In genomic region chr7:107516704-107517410, GRCm38 (mm10) we compare ENCODE assay signal across 9 mouse cellular contexts. TPM values are rescaled to one million over a fixed set of nuclear protein-coding genes. Genes with fewer than 3 reads are reported as not detected.
DNase-seq lines count a peak whose midpoint lies in the region; ATAC-seq and TF ChIP-seq lines count a peak whose summit lies in the region.
"Had no signal": no experiment of that assay in that cellular context is flagged by ENCODE, and none has a peak within 500 bp of the region (broad histone marks: within the 10 kb centered on the region; RNA-seq: fewer than 3 reads in every experiment).

No protein-coding gene starts in this region.

- no peaks in the 10 kb centered on the region for H3K27me3 ChIP-seq in liver, adult 2 months (ENCODE audit: control insufficient read depth, insufficient read depth, low read length)
- no peaks in the 10 kb centered on the region for H3K27me3 ChIP-seq in liver, embryonic 11.5 days (replicated peaks; ENCODE audit: control insufficient read depth, insufficient read depth, low read length)
- H3K27me3 ChIP-seq in hindbrain, postnatal 0 days (ENCODE audit: insufficient read depth, low read length), result no peaks in the 10 kb centered on the region
- H3K27me3 ChIP-seq in neural tube, embryonic 14.5 days (ENCODE audit: control insufficient read depth, insufficient read depth, low read length), result no peaks in the 10 kb centered on the region

- no peak overlapping the region for H3K4me2 ChIP-seq in liver, embryonic 11.5 days
- no peak overlapping the region for H3K4me2 ChIP-seq in hindbrain, postnatal 0 days (ENCODE audit: low read depth, low read length)
- no peak overlapping the region for H3K4me2 ChIP-seq in neural tube, embryonic 14.5 days (ENCODE audit: low read depth, low read length)

- TF ChIP-seq CTCF in liver, adult 2 months (IDR thresholded peaks at IDR 0.05; ENCODE audit: low read depth, low read length), result no peak
- no peak for TF ChIP-seq CTCF in hindbrain, postnatal 0 days (IDR thresholded peaks at IDR 0.05; ENCODE audit: low read depth)

- ATAC-seq in liver, embryonic 11.5 days (replicated peaks; ENCODE audit: low FRiP score), result no peak
- ATAC-seq in hindbrain, postnatal 0 days, result peak; percentile 74
- peak; percentile 58 for ATAC-seq in neural tube, embryonic 14.5 days (ENCODE audit: low read depth)
- ATAC-seq in erythroblast, adult 5-6 weeks (replicated peaks; ENCODE audit: low FRiP score, poor library complexity, severe bottlenecking), result no peak

- no peaks in the 10 kb centered on the region for H3K79me2 ChIP-seq in liver, adult 2 months (ENCODE audit: control insufficient read depth, insufficient read depth, low read length)

- H3K9ac ChIP-seq in liver, adult 2 months (ENCODE audit: low read depth, low read length), result no peak overlapping the region
- no peak overlapping the region for H3K9ac ChIP-seq in liver, embryonic 11.5 days (ENCODE audit: low read depth, low read length)
- no peak overlapping the region for H3K9ac ChIP-seq in hindbrain, postnatal 0 days (replicated peaks; ENCODE audit: low read length)
- H3K9ac ChIP-seq in neural tube, embryonic 14.5 days (replicated peaks; ENCODE audit: low read depth, low read length), result no peak overlapping the region
- H3K9ac ChIP-seq: liver, embryonic 14.5 days had no signal

- no peak for TF ChIP-seq POLR2A in liver, adult 2 months (IDR thresholded peaks at IDR 0.05; ENCODE audit: extremely low read depth, insufficient read depth, low read length)

- H3K4me1 ChIP-seq in liver, adult 2 months (ENCODE audit: control insufficient read depth, insufficient read depth, low read length), result no peaks in the 10 kb centered on the region
- no peaks in the 10 kb centered on the region for H3K4me1 ChIP-seq in liver, embryonic 11.5 days (replicated peaks; ENCODE audit: control insufficient read depth, insufficient read depth, low read length)
- H3K4me1 ChIP-seq in hindbrain, postnatal 0 days (ENCODE audit: insufficient read depth, low read length), result no peaks in the 10 kb centered on the region; the same call in 1 of the 2 replicates
- H3K4me1 ChIP-seq in neural tube, embryonic 14.5 days (ENCODE audit: control insufficient read depth, insufficient read depth, low read length), result no peaks in the 10 kb centered on the region

- H3K27ac ChIP-seq in liver, adult 2 months (replicated peaks; ENCODE audit: insufficient read depth, low read depth, low read length), result no peak overlapping the region
- no peak overlapping the region for H3K27ac ChIP-seq in liver, embryonic 11.5 days (ENCODE audit: low read depth, low read length)
- no peak overlapping the region for H3K27ac ChIP-seq in hindbrain, postnatal 0 days
- no peak overlapping the region for H3K27ac ChIP-seq in neural tube, embryonic 14.5 days (ENCODE audit: low read depth, low read length)
- H3K27ac ChIP-seq: liver, embryonic 14.5 days had no signal

- no peaks in the 10 kb centered on the region for H3K9me3 ChIP-seq in liver, embryonic 11.5 days (ENCODE audit: control insufficient read depth, low read length)
- H3K9me3 ChIP-seq in hindbrain, postnatal 0 days (ENCODE audit: low read length), result no peaks in the 10 kb centered on the region
- no peaks in the 10 kb centered on the region for H3K9me3 ChIP-seq in neural tube, embryonic 14.5 days (ENCODE audit: control insufficient read depth, low read length)

- 63% methylated on average over 8 of the region's 8 CpGs for WGBS in liver, adult 2 months
- 63% methylated on average over 8 of the region's 8 CpGs for WGBS in liver, embryonic 11.5 days
- 29% methylated on average over 8 of the region's 8 CpGs for WGBS in hindbrain, postnatal 0 days
- 45% methylated on average over 8 of the region's 8 CpGs for WGBS in neural tube, embryonic 14.5 days

- no peak overlapping the region for H3K4me3 ChIP-seq in liver, adult 2 months (ENCODE audit: insufficient read depth, low read depth, low read length)
- no peak overlapping the region for H3K4me3 ChIP-seq in liver, embryonic 11.5 days (ENCODE audit: low read depth, low read length)
- no peak overlapping the region for H3K4me3 ChIP-seq in hindbrain, postnatal 0 days (ENCODE audit: low read length)
- H3K4me3 ChIP-seq in neural tube, embryonic 14.5 days (ENCODE audit: low read depth, low read length), result no peak overlapping the region

- H3K36me3 ChIP-seq in liver, adult 2 months (ENCODE audit: control insufficient read depth, insufficient read depth, low read length), result no peaks in the 10 kb centered on the region
- H3K36me3 ChIP-seq in liver, embryonic 11.5 days (ENCODE audit: control insufficient read depth, insufficient read depth, low read length), result no peaks in the 10 kb centered on the region
- H3K36me3 ChIP-seq in hindbrain, postnatal 0 days (ENCODE audit: insufficient read depth, low read length), result no peaks in the 10 kb centered on the region
- no peaks in the 10 kb centered on the region for H3K36me3 ChIP-seq in neural tube, embryonic 14.5 days (ENCODE audit: control insufficient read depth, insufficient read depth, low read length)

- DNase-seq in adrenal gland, postnatal 14 days, result peak; percentile 13
- no peak for DNase-seq in adrenal gland, postnatal 4 days (ENCODE audit: low spot score in 2 of 2)
- DNase-seq in liver, adult 2 months (ENCODE audit: extremely low read depth, low read depth, low spot score), result peak; percentile 1
- no peak for DNase-seq in liver, embryonic 11.5 days (ENCODE audit: low spot score)
- DNase-seq in hindbrain, postnatal 0 days (ENCODE audit: low spot score), result peak; percentile 82
- no peak for DNase-seq in thymus, postnatal 4 days

RNA-seq across cellular contexts. Expression of gene Olfml1, which starts 50.4 kb away (rescaled TPM):
- 7.5 and 7.8 TPM in 2 replicates for total RNA-seq in adrenal gland, postnatal 14 days (2021)
- 10 to 100 TPM; 15.3 to 16.9 TPM for total RNA-seq in adrenal gland, postnatal 4 days (2021)
- total RNA-seq in liver, adult 2 months (2014; rRNA removed), result 9.6 and 13.5 TPM in 2 replicates
- polyA plus RNA-seq in liver, adult 2 months (2012; rRNA removed), result 5.4 and 8.9 TPM in 2 replicates
- 5.0 and 5.5 TPM in 2 replicates for polyA plus RNA-seq in liver, embryonic 11.5 days (2014; fragmentation: Nextera tagmentation; extraction: Ambion mirVana)
- 4.2 and 5.5 TPM in 2 replicates for total RNA-seq in hindbrain, postnatal 0 days (2014; rRNA removed)
- polyA plus RNA-seq in hindbrain, postnatal 0 days (2015; fragmentation: Nextera tagmentation; extraction: Ambion mirVana), result 5.8 and 6.0 TPM in 2 replicates
- polyA plus RNA-seq in neural tube, embryonic 14.5 days (2014; fragmentation: Nextera tagmentation; extraction: Ambion mirVana), result 0.28 and 4.6 TPM in 2 replicates
- not detected in 2 replicates for total RNA-seq in erythroblast, adult 5-6 weeks (2015; ENCODE audit: low replicate concordance)
- not detected in 2 replicates for total RNA-seq in erythroblast, adult 5-6 weeks (2017; ENCODE audit: low replicate concordance)

Comparison
In these comparisons a context has a peak if more than half of its experiments do, and no peak if none do; other contexts are left out.
1. DNase-seq: peak in adrenal gland, postnatal 14 days (single experiment), liver, adult 2 months (single experiment) and hindbrain, postnatal 0 days (single experiment); none in adrenal gland, postnatal 4 days (0 of 2), liver, embryonic 11.5 days (single experiment) and thymus, postnatal 4 days (single experiment).
2. ATAC-seq: peak in hindbrain, postnatal 0 days (single experiment) and neural tube, embryonic 14.5 days (single experiment); none in liver, embryonic 11.5 days (single experiment) and erythroblast, adult 5-6 weeks (single experiment).